Mouse (Mus musculus) lung, embryonic 16.5 days (tissue): ENCODE results near the gene Diras1. TPM values are rescaled to one million over a fixed set of nuclear protein-coding genes. Genes with fewer than 3 reads are reported as not detected.
"Not testable (repeated sequence)": the region's sequence is repeated elsewhere in the genome, so short reads cannot be mapped to it uniquely, and the experiment has no call there.

Experiments
- ATAC-seq: fragments of 200-750 bp; cut with Nextera tagmentation; 2 replicates; pipeline ENCODE4 v1.8.0; 2017; ENCODE audit warnings: low read depth, mild to moderate bottlenecking, moderate library complexity
- H3K27ac ChIP-seq: fragments of 300-500 bp; sonication (generic); 2 replicates; pipeline ENCODE4 v1.5.1; 2014; ENCODE audit warnings: mild to moderate bottlenecking, control low read depth, low read length
- H3K27me3 ChIP-seq: fragments of 300-500 bp; sonication (generic); 2 replicates; pipeline ENCODE4 v1.6.1; 2014; ENCODE audit warnings: low read depth, low read length, mixed read lengths; ENCODE audit not compliant: control insufficient read depth, insufficient read depth
- H3K36me3 ChIP-seq: fragments of 300-500 bp; sonication (generic); 2 replicates; pipeline ENCODE4 v1.6.1; 2014; ENCODE audit warnings: low read length; ENCODE audit not compliant: control insufficient read depth, insufficient read depth
- H3K4me1 ChIP-seq: fragments of 300-500 bp; sonication (generic); replicated peaks from 2 replicates; pipeline ENCODE4 v1.6.1; 2014; ENCODE audit warnings: low read length, mixed read lengths; ENCODE audit not compliant: control insufficient read depth, insufficient read depth
- H3K4me2 ChIP-seq: fragments of 300-500 bp; sonication (generic); 2 replicates; pipeline ENCODE4 v1.6.1; 2014; ENCODE audit warnings: low read depth, low read length, control low read depth
- H3K4me3 ChIP-seq: fragments of 300-500 bp; sonication (generic); 2 replicates; pipeline ENCODE4 v1.5.1; 2014; ENCODE audit warnings: mild to moderate bottlenecking, low read length, control low read depth
- H3K9ac ChIP-seq: fragments of 300-500 bp; sonication (generic); 2 replicates; pipeline ENCODE4 v1.6.1; 2014; ENCODE audit warnings: low read length, control low read depth
- H3K9me3 ChIP-seq: fragments of 300-500 bp; sonication (generic); 2 replicates; pipeline ENCODE4 v1.6.1; 2016; ENCODE audit warnings: low read length; ENCODE audit not compliant: control insufficient read depth
- WGBS: fragments of 180-500 bp; shearing (Covaris S2); extraction: QIAGEN DNeasy Blood & Tissue Kit; methylation state at CpG from one replicate; pipeline ENCODE4 v1.1.7; 2014; 5-methylcytosine and 5-hydroxymethylcytosine counted together
- polyA plus RNA-seq: library from polyadenylated mRNA; unstranded; fragments of >200 nt; fragmentation: Nextera tagmentation; extraction: Ambion mirVana; gene quantifications from 2 replicates; pipeline ENCODE4 v1.2.1, GENCODE M21; 2015

The Diras1 gene
- polyA plus RNA-seq, 1 experiment from 2014 or later, result 0.11 TPM

GRCm38 (mm10) chr10:81057406-81058130 lies 32.1 kb upstream of the Diras1 start:
- no peak for ATAC-seq
- Histone ChIP-seq H3K4me2 (no peak overlapping the region), H3K9ac (no peak overlapping the region), H3K36me3 (no peaks in the 10 kb centered on the region; the same call in 1 of the 2 replicates), H3K4me1 (peaks cover 9% of the 10 kb centered on the region), H3K27me3 (no peaks in the 10 kb centered on the region), H3K4me3 (no peak overlapping the region), H3K27ac (no peak overlapping the region), H3K9me3 (no peaks in the 10 kb centered on the region)
- 89% methylated on average over 23 of the region's 23 CpGs for WGBS

- WGBS, result 77% methylated on average over 11 of the region's 11 CpGs
- H3K27me3 ChIP-seq, H3K4me2 ChIP-seq, H3K27ac ChIP-seq, H3K4me3 ChIP-seq, H3K4me1 ChIP-seq, H3K9ac ChIP-seq, H3K9me3 ChIP-seq, ATAC-seq: not testable (repeated sequence)
- peaks cover 12% of the 10 kb centered on the region for H3K36me3 ChIP-seq
These were observed 30.4 kb upstream of the Diras1 start for GRCm38 (mm10) chr10:81055802-81056340.

DNA sequence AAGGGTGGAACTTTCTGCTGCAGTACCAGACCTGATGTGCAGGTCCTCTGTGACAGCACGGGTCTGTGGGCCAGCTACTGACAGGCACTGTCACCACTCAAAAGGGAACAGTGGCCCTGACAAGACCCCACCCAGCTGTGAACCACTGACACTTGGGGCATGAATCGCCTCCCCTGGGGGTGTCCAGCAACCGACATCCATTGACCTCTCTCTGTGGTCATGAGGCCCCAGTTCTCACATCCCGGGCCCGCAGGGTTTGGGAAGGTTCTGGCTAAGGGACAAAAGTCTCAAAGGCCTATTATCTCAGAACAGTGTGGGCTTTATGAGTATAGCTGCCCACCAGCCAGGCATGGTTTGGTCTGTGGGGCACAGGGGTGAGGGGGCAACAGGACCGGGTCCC lies 29.7 kb upstream of the Diras1 start:
- H3K4me2 ChIP-seq, result no peak overlapping the region
- no peaks in the 10 kb centered on the region for H3K27me3 ChIP-seq
- no peak overlapping the region for H3K4me3 ChIP-seq
- H3K9ac ChIP-seq, result no peak overlapping the region
- H3K4me1 ChIP-seq, result peaks cover 9% of the 10 kb centered on the region
- 87% methylated on average over 6 of the region's 6 CpGs for WGBS
- peaks cover 19% of the 10 kb centered on the region for H3K36me3 ChIP-seq
- no peak for ATAC-seq
- H3K9me3 ChIP-seq, result no peaks in the 10 kb centered on the region
- H3K27ac ChIP-seq, result no peak overlapping the region

- Histone ChIP-seq H3K27ac (no peak overlapping the region), H3K36me3 (peaks cover 40% of the 10 kb centered on the region), H3K9me3 (no peaks in the 10 kb centered on the region), H3K4me3 (no peak overlapping the region), H3K4me2 (no peak overlapping the region), H3K4me1 (no peaks in the 10 kb centered on the region), H3K9ac (no peak overlapping the region), H3K27me3 (no peaks in the 10 kb centered on the region)
- WGBS, result 87% methylated on average over 5 of the region's 5 CpGs
- ATAC-seq, result no peak
These were observed 27.1 kb upstream of the Diras1 start for GRCm38 (mm10) chr10:81052577-81052976.

GRCm38 (mm10) chr10:81051133-81051532 lies 25.7 kb upstream of the Diras1 start:
- 92% methylated on average over 6 of the region's 6 CpGs for WGBS
- no peak overlapping the region for H3K4me2 ChIP-seq
- H3K9me3 ChIP-seq, result no peaks in the 10 kb centered on the region
- H3K4me1 ChIP-seq, result no peaks in the 10 kb centered on the region
- no peak overlapping the region for H3K4me3 ChIP-seq
- H3K36me3 ChIP-seq, result peaks cover 48% of the 10 kb centered on the region
- H3K9ac ChIP-seq, result no peak overlapping the region
- no peaks in the 10 kb centered on the region for H3K27me3 ChIP-seq
- no peak for ATAC-seq
- no peak overlapping the region for H3K27ac ChIP-seq

GRCm38 (mm10) chr10:81050645-81051044 lies 25.2 kb upstream of the Diras1 start:
- Histone ChIP-seq H3K4me3 (no peak overlapping the region), H3K4me2 (no peak overlapping the region), H3K27me3 (no peaks in the 10 kb centered on the region), H3K9me3 (no peaks in the 10 kb centered on the region), H3K27ac (no peak overlapping the region), H3K36me3 (peaks cover 53% of the 10 kb centered on the region), H3K9ac (no peak overlapping the region), H3K4me1 (no peaks in the 10 kb centered on the region)
- ATAC-seq, result no peak
- 71% methylated on average over 4 of the region's 4 CpGs for WGBS

GRCm38 (mm10) chr10:81045246-81045645 lies 19.8 kb upstream of the Diras1 start:
- H3K27me3 ChIP-seq, H3K9ac ChIP-seq, H3K9me3 ChIP-seq, H3K4me3 ChIP-seq, H3K27ac ChIP-seq, H3K4me2 ChIP-seq, ATAC-seq, H3K4me1 ChIP-seq: not testable (repeated sequence)
- peaks cover 49% of the 10 kb centered on the region for H3K36me3 ChIP-seq
- WGBS, result 89% methylated on average over 13 of the region's 14 CpGs

DNA sequence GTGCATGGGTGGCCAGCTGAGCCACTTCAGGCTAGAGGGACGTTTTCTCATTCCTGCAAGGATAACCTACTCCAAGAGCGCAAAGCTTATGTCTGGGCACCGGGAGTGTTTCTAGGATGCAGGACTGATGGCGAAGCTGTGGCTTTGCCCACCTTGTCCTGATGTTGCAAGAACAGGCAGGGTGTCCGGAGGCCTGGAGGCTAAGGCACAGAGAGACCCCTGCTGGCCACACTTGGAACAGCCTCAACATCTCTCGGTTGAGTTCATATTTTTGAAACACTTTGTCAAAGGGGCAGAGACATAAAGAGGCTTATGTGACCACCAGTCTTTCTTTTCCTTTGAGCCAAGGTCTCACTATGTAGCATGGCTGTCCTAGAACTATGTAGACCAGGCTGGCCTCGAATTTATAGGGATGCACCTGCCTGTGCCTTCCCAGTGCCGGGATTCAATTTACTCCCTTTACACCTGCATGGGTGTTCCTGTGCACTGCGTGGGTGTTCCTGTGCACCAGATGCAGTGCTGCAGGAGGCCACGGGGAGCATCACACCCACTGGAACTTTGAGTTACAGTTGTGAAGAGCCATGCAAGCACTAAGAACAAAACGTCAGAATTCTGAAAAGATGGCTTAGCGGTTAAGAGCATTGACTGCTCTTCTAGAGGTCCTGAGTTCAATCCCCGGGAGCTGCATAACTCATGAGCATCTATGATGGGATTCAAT lies 16.2 kb upstream of the Diras1 start:
- ATAC-seq, result no peak
- no peak overlapping the region for H3K4me2 ChIP-seq
- H3K4me3 ChIP-seq, result no peak overlapping the region
- H3K27me3 ChIP-seq, result no peaks in the 10 kb centered on the region
- no peak overlapping the region for H3K27ac ChIP-seq
- H3K9ac ChIP-seq, result no peak overlapping the region
- H3K9me3 ChIP-seq, result no peaks in the 10 kb centered on the region
- peaks cover 21% of the 10 kb centered on the region for H3K36me3 ChIP-seq
- 28% methylated on average over 13 of the region's 13 CpGs for WGBS
- no peaks in the 10 kb centered on the region for H3K4me1 ChIP-seq

DNA sequence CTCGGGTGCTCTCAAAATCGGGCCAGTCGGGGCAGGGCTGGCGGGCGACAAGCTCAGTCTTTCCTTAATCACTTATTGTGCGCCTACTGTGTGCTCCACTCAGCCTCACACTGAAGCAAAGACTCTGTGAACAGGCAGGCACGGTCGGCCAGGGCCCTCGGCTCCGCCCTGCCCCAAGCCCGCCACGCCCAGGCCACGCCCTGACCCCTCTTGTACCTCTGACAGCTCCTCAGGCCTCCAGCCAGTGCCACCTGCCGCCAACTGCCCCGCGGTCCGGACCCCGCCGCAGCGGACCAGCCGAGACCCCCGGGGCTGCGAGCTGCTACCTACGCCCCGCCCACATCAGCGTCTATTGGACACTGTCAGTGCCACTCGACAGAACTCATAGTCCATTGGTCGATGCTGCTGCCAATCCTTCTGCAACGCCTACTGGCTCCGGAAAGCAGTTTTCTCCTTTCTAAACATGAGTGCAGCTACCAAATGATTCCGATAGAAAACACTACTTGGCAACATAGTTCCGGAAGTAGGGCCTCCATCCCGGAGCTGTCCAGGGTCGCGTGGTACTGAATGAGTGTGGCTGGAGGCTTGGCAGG lies 11.6 kb upstream of the Diras1 start, which contains the start of gene Slc39a3:
Gene Slc39a3, minus strand, starts transcription at position 439 of the 593 bp plus-strand sequence.
- Histone ChIP-seq H3K4me2 (peak within 1 kb of the TSS; percentile 78), H3K27me3 (no peaks in the 10 kb centered on the region), H3K4me1 (no peaks in the 10 kb centered on the region), H3K4me3 (peak within 1 kb of the TSS; percentile 61), H3K9ac (peak within 1 kb of the TSS; percentile 71), H3K27ac (0 out of 2 replicates have a peak within 1 kb of the TSS, but pooled peaks have one; percentile 21), H3K36me3 (peaks cover 3% of the 10 kb centered on the region; the same call in 1 of the 2 replicates), H3K9me3 (no peaks in the 10 kb centered on the region)
- ATAC-seq, result peak; percentile 99
- under 1% methylated on average over 35 of the region's 35 CpGs for WGBS
